Mouse (Mus musculus) C2C12 (cell line): Measurements from ENCODE around the gene Slc50a1.

ENCODE experiments used
- CEBPB ChIP-seq: IDR thresholded peaks from one replicate; pipeline ENCODE4 v1.6.1; 2011; ENCODE audit warnings: low read depth, mild to moderate bottlenecking, control low read depth, moderate library complexity
- CTCF ChIP-seq: IDR thresholded peaks from one replicate; pipeline ENCODE4 v1.5.1; 2011; ENCODE audit not compliant: control insufficient read depth, insufficient read depth, insufficient read length
- MAX ChIP-seq: IDR thresholded peaks from one replicate; pipeline ENCODE4 v1.6.1; 2011; ENCODE audit warnings: mild to moderate bottlenecking, control low read depth
- MYOD1 ChIP-seq: IDR thresholded peaks from one replicate; pipeline ENCODE4 v1.6.1; 2011; ENCODE audit warnings: low read depth; ENCODE audit not compliant: control insufficient read depth, insufficient read length

GRCm38 (mm10) chr3:89221167-89221566, 49.2 kb downstream of the Slc50a1 start:
- TF ChIP-seq CTCF (no peak), MYOD1 (no peak), CEBPB (no peak), MAX (no peak)
